Mouse (Mus musculus): ENCODE measurements at regions not wholly inside any gene's neighbourhood (a gene's known extent, or its start where the extent isn't known, plus 50 kb on each side); places are given as distances from the start of the nearest gene placed in this dataset.

DNA sequence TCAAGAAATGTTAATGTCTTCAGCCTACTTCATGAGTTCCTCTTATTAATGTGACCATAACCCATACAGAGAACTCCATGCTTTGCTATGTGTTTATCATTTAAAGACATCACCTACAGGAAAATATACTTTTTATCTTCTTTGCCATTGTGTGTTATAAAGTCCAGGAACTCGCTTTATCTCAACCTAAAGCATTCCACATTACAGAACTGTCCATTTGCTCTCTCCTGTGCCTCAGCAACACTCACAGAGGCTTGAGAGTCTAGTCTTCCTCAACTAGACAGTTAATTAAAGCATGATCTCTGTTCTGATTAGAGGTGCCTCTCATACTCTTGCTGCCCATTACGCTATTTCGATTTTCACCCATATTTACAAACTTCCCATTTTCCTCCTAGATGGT is 288.4 kb downstream of the Lipi start:
- no peak for DNase-seq

DNA sequence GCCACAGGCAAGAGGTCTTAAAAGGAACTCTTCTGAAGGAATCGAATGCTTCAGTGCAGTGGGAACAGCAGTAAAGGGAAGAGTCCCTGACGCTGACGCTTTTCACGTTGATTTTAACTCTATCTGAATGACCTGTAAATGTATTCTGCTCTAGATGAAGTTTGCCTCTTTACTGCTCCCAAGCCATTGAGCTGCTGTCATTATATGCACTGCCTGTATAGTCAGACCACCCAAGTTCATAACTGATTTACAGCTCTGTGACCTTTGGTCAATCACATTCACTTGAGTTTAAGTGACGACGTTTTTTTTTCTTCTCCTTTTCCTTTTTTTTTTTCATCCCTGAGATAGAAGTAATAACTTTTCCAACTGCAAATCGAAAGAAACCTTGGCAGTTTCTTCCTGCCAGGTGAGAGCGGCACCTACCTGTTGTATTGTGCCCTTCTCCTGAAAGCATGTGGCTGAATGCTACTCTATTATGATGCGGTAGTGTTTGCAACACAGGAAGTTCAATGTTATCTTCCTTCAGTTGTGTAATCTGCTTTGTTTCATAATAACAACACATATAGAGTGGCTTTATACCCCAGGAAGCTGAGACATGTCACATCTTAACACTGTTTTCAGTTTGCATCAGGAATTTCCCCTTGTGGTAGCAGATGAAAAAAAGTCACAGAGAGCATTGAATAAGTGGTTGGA is 293.0 kb downstream of the Lipi start:
- no peak for DNase-seq

DNA sequence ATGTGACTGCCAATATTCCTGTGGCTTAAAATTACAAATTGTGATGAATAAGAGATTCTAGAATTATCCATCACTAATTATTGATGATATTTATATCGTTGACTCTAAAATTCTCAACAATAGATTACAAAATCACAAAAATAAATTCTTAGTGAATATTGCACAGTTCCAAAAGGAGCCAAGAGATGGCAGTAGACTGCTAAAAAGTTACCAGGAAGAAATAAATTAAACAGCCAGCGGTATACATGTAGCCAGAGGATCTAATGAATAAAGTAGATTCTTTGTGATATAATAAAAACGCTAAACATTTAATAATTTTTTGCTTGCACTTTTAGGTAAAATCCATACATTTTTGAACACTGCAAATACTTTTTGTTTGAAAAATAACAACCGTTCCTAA is 294.7 kb downstream of the Lipi start:
- DNase-seq = no peak

DNA sequence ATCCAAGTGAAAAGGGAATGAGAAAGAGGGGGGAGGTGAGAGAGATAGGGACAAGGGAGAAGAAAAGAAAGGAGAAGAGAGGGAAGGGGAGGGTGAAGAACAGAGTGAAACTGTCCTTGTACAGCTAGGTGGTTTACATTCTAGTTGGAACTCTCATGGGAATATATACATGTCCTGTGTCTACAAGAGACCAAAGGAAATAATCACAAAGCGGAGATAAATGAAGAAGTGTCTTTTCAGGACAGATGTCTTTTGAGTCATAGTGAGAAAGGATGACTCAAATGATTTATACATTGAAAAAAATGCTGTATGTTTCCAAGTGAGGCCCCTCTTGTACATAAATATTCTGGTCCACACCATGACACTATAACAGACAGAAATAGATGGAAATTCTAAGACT is 298.7 kb downstream of the Lipi start:
- DNase-seq = no peak

DNA sequence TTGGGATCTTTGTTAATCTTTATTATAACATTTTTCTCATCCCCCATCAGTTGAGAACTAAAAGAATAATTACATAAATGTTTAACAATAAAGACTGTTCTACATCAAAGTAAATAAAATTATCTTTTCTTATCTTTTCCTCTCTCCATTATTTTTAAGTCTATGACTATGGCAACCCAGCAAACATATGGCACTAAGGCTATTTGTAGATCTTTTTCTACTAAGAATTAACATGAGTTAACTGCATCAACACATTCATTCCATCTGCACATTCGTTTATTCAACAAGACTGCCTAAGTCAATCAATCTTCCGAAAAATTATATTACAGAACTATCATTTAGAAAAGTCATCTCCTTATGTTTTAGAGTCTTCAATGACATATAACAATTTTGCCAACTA is 300.1 kb downstream of the Lipi start:
- DNase-seq = no peak

DNA sequence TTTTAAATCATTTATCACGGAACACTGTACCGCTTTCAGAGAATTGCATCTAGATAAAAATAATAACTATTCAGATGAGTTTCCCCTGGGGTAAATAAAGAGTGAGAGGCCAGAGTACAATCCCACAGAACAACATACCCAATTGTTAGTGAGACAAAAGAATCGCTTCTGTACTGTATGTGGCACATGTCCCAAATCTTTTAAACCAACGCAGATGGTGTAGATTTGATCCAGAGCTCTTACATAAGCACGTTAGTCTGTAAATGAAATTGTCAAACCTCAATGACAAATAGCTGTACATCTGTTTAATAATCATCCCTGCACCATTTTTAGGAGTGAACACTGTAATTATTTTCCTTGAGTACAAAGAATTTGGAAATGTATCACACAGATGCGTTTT is 322.0 kb downstream of the Lipi start:
- DNase-seq = no peak

DNA sequence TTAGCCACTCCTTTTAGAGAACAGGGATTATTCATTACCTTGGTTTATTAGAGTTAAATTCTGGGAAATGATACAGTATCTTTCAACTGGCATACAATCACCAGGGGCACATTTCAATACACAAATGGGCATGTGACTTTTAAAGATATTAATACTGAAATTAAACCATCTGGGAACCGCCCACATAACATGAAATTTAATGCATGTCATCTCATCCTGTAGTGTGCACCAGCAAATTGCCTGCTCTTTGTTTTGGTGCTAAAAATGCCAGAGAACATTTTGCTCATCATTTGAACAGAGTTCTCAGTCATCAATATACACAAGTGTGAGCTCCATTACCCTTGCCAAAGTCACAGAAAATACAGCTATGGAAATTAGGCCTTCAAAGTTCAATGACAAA is 330.9 kb downstream of the Lipi start:
- DNase-seq = no peak

DNA sequence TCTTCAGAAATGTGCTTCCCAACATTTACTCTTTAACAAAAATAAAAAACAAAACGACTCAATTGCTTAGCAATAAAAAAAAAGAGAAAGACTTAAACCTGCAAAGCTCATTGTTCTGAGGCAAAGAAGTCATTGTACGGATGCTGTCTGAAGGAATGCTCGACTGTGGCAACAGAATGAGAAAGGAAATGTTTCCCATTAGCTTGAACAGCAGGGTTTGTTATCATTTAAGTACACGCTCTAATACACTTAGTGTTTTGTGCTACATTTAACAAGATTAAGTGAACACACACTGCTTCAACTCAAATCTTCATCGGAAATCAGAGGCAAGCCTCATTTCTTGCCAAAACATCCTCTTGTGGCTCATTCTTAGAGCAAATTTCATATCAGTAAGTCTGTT is 336.7 kb downstream of the Lipi start:
- DNase-seq = no peak

DNA sequence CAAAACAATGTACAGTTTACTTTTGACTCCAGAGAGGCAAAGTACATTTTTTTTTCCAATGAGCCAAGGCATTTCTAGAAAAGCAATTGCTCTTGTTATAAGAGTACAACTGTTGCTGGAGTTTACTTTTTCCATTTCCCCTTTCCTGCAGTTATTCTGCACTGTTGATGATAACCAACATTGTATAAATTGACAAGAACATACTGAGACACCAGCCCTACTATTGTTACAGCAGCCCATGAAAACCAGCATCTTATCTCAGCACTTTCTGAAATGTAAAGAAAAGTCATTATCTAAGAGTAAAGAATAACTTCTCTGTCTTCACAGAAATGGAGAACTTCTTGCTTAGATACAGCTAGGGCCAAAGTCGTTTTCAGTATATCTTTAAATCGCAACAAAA is 345.5 kb downstream of the Lipi start:
- DNase-seq = no peak

DNA sequence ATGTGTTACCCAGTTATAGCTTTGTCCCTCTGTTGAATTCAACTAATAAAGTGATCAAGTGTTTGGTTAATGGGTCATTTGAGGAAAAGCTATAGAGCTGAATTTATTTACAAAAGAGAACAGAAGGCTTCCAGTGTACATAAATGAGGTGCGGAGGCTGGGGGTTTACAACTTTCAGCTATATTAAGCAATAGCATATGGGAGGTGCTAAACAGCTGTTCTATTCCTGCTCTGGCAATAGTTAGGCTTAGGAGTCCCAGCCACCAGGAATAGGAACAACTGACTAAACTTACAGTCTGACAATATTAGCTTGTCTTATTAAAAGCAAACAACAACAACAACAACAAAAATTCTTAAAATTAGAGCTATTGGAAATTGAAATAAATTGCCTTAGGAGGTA is 353.7 kb downstream of the Lipi start:
- no peak for DNase-seq

DNA sequence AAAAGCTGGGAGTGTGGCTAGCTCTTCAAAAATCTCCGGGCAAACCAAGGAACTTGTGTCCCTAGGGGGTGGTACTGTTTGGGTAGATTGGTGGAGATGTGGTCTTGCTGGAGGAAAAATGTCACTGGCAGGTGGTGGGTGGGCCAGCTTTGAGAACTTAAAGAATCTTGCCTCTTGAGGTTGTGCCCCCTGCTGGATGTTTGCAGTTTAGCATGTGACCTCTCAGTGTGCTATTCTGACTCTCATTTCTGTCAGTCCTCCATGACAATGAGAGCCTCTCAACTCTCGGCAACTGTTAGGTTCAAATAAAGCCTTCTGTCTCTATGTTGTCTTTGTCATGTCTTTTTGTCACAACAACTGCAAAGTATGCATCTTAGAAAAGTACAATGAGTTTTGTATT is 392.5 kb downstream of the Lipi start:
- no peak for DNase-seq

DNA sequence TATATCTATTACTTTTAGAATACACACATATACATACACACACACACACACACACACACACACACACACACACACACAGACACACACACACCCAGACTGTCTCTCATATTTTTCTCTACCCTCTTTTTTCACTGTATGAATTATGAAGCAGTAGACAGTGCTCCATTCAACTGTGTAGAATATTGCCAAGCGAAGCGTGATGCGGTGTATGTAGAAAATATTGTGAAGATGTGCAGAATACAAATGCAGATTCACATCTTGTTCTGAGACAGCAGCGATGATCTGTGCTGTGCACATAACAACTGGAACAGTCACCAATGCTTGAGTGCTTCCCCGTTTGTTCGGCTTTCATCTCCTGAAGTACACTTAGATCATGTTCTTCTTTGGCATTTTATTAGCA is 395.5 kb downstream of the Lipi start:
- no peak for DNase-seq

DNA sequence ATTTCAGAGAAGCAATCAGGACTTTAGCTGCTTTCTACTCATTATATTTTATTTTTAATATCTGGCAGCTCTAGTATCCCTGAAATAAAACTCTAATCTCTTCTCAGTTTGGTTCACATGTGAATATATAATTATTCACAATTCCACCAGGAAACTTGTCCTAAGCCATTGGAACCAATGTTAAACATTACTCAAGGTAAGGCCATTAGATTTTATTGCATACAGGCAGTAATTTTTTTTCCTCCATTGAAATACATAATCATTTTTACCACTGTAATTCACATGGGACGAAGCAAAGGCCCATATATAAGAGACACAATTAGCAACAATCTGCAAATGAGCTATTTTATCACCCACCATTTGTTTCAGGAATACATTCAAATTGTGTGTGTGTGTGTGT is 419.8 kb downstream of the Lipi start:
- DNase-seq = no peak

DNA sequence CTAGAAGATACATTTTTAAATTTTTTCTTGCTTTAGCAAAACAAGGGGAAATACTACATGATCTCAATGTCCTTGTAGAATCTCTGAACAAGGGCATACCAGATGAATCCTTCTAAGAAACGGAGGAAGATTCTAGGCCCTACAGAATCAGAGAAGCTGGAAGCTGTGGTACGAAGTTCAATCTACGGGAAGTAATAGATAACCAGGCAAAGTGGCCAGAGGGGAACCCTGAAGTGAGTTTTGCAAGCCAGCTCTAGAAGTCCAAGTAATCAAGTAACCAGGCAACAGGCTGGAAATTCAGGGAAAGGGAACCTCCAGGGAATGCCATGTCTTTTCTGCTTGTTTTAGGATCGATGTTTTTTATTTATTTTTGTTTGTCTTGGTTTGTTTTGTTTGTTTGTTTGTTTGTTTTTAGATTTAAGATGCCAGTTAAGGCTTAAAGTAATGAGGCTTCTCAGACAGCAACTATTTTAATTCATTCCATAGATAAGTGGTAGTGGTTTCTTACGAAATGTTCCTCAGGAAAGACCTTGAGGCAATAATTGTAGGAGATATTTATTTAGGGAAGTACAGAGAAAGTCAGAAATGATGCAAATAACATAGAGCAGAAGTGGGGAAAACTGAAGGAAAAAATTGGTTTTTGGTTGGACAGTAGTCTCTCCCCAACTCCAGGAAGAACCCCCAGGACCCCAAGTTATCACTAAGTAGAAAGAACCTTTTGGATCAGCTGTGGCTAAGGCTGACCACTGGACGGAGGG is 420.7 kb downstream of the Lipi start:
- no peak for DNase-seq

DNA sequence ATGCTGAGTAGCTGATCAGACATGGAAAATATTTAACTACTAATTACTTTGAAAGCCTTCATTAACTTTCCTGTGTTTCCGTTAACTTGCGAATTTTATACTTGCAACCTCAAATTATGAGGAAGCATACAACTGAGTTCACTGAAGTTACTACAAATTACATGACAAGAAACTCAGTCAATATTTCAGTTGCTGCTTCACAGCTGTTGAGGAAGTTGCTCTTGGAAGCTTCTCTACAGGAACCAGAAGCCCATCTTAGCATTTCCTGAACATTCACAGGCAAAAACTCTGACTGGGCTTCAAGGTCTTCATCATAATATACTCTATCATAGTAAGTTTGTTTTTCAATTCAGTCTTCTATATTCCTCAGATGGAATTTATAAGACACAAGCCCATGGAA is 426.1 kb downstream of the Lipi start:
- DNase-seq = no peak

DNA sequence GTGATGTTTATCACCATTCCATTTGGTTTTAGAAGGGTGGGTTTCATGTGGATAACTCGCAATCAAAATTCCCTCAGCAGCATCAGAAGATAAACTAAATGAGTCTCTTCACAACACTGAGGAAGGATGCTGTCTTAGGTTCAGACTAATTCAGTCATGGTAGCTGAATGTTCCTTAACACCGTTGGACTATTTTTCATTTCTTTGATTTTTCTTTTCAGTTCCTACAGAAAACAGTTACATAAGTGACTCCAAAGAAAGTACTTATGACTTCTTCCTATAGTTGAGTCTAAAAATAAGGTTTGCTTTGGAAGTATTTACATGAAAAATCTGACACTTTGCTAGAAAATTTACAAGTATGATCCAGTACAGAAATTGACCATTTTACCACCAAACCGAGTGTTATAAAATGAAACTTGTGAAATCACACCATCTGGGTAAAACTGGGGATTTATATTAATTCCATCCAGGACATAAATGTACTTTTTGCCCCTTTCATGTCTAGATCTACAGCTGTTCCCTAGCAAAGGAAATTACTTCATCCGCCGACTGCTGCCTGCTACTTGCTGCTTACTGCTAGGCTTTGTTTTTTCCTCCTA is 430.3 kb downstream of the Lipi start:
- DNase-seq = no peak

All from heart, adult 18-20 months (tissue).